Mouse (Mus musculus) neural tube, embryonic 14.5 days (tissue): ENCODE measurements around the gene Bicc1. TPM values are rescaled to one million over a fixed set of nuclear protein-coding genes. Genes with fewer than 3 reads are reported as not detected.

ENCODE experiments used
- ATAC-seq: fragments of 200-750 bp; cut with Nextera tagmentation; 2 replicates; pipeline ENCODE4 v1.8.0; 2017; ENCODE audit warnings: low read depth, mild to moderate bottlenecking, moderate TSS enrichment, moderate library complexity
- H3K27ac ChIP-seq: fragments of 300-500 bp; sonication (generic); 2 replicates; pipeline ENCODE4 v1.5.1; 2014; ENCODE audit warnings: low read depth, mild to moderate bottlenecking, control low read depth, low read length, moderate library complexity, mixed read lengths
- H3K27me3 ChIP-seq: fragments of 300-500 bp; sonication (generic); 2 replicates; pipeline ENCODE4 v1.6.1; 2014; ENCODE audit warnings: low read length; ENCODE audit not compliant: control insufficient read depth, insufficient read depth
- H3K36me3 ChIP-seq: fragments of 300-500 bp; sonication (generic); 2 replicates; pipeline ENCODE4 v1.6.1; 2014; ENCODE audit warnings: low read length, mixed read lengths; ENCODE audit not compliant: control insufficient read depth, insufficient read depth
- H3K4me1 ChIP-seq: fragments of 300-500 bp; sonication (generic); 2 replicates; pipeline ENCODE4 v1.6.1; 2014; ENCODE audit warnings: low read length; ENCODE audit not compliant: control insufficient read depth, insufficient read depth
- H3K4me2 ChIP-seq: fragments of 300-500 bp; sonication (generic); 2 replicates; pipeline ENCODE4 v1.6.1; 2014; ENCODE audit warnings: mild to moderate bottlenecking, low read depth, low read length, control low read depth
- H3K4me3 ChIP-seq: fragments of 300-500 bp; sonication (generic); 2 replicates; pipeline ENCODE4 v1.5.1; 2014; ENCODE audit warnings: low read depth, low read length, control low read depth, mixed read lengths
- H3K9ac ChIP-seq: fragments of 300-500 bp; sonication (generic); replicated peaks from 2 replicates; pipeline ENCODE4 v1.6.1; 2014; ENCODE audit warnings: low read depth, mild to moderate bottlenecking, control low read depth, low read length, mixed read lengths
- H3K9me3 ChIP-seq: fragments of 300-500 bp; sonication (generic); 2 replicates; pipeline ENCODE4 v1.6.1; 2016; ENCODE audit warnings: low read length; ENCODE audit not compliant: control insufficient read depth
- WGBS: fragments of 180-500 bp; shearing (Covaris S2); extraction: QIAGEN DNeasy Blood & Tissue Kit; methylation state at CpG from one replicate; pipeline ENCODE4 v1.1.7; 2014; 5-methylcytosine and 5-hydroxymethylcytosine counted together
- polyA plus RNA-seq: library from polyadenylated mRNA; unstranded; fragments of >200 nt; fragmentation: Nextera tagmentation; extraction: Ambion mirVana; gene quantifications from 2 replicates; pipeline ENCODE4 v1.2.1, GENCODE M21; 2014

The Bicc1 gene
- polyA plus RNA-seq, 1 experiment from 2014 or later = 2.0 TPM

DNA sequence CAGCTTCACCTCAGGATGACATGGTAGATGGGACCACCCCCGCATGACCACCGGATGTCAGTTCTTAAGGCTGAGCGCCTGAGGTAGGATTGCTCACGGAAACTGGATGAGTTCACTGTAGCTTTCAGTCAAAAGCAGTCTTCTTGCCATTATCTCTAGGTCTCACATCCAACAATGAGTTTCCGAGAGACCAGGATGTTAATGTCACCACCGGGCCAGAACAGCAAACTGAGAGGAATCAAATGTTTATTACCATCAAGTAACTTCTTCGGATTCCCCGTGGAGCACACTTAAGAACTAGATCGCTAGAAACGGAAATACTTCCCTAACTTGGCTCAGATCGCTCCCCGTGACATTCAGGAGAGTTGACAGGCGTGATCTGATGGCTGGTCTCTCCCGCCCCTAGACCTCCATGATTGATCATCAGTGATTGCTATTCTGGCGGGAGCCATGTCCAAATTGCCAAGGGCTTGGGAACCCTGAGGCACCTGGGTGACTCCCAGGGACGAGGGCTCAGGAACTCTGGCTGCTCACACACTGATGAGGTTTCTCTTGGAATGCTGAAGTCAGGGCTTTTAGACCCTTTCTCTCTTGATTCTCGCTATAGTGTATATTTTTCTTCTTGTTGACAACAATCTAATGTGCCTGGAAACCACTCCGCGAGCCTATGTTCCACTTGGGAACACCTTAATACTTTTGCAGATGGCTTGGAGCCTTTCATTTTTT is 149.6 kb downstream of the Bicc1 start:
- ATAC-seq = no peak
- Histone ChIP-seq H3K27ac (no peak overlapping the region), H3K9me3 (no peaks in the 10 kb centered on the region), H3K27me3 (no peaks in the 10 kb centered on the region), H3K36me3 (no peaks in the 10 kb centered on the region), H3K4me3 (no peak overlapping the region), H3K4me1 (no peaks in the 10 kb centered on the region), H3K9ac (no peak overlapping the region), H3K4me2 (no peak overlapping the region)
- WGBS = 83% methylated on average over 19 of the region's 19 CpGs

GRCm38 (mm10) chr10:71008721-71009120 is 150.8 kb downstream of the Bicc1 start:
- H3K9me3 ChIP-seq = no peaks in the 10 kb centered on the region
- ATAC-seq = no peak
- no peak overlapping the region for H3K27ac ChIP-seq
- no peaks in the 10 kb centered on the region for H3K4me1 ChIP-seq
- H3K4me2 ChIP-seq = no peak overlapping the region
- H3K9ac ChIP-seq = no peak overlapping the region
- 92% methylated on average over 11 of the region's 11 CpGs for WGBS
- no peak overlapping the region for H3K4me3 ChIP-seq
- no peaks in the 10 kb centered on the region for H3K27me3 ChIP-seq
- no peaks in the 10 kb centered on the region for H3K36me3 ChIP-seq

DNA sequence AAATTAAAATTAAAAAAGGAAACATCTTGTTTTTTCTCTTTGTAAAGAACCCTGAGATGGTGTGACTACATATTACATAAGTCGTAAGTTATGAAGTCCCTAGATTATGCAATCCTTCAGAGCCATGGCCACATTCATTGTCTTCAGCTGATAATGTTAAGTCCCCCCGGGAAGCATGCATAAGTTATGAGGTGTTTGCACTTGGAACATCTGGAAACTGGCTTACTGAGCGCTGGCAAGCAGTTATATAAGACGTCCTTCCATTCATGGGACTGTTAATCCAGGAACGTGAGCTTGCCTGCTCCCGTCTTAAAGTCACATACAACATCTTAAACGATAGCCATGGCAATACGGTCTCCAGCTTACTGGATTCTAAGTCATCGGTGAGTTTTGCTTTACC is 151.5 kb downstream of the Bicc1 start:
- Histone ChIP-seq H3K4me1 (no peaks in the 10 kb centered on the region), H3K4me2 (no peak overlapping the region), H3K27me3 (no peaks in the 10 kb centered on the region), H3K9me3 (no peaks in the 10 kb centered on the region), H3K36me3 (no peaks in the 10 kb centered on the region), H3K9ac (no peak overlapping the region), H3K4me3 (no peak overlapping the region), H3K27ac (no peak overlapping the region)
- ATAC-seq = no peak
- 70% methylated on average over 9 of the region's 9 CpGs for WGBS

- no peak for ATAC-seq
- no peaks in the 10 kb centered on the region for H3K36me3 ChIP-seq
- H3K27ac ChIP-seq = no peak overlapping the region
- no peak overlapping the region for H3K4me2 ChIP-seq
- no peaks in the 10 kb centered on the region for H3K27me3 ChIP-seq
- 90% methylated on average over 5 of the region's 5 CpGs for WGBS
- no peaks in the 10 kb centered on the region for H3K4me1 ChIP-seq
- no peak overlapping the region for H3K9ac ChIP-seq
- no peak overlapping the region for H3K4me3 ChIP-seq
- H3K9me3 ChIP-seq = no peaks in the 10 kb centered on the region
These were observed 152.0 kb downstream of the Bicc1 start for GRCm38 (mm10) chr10:71007516-71007915.

- H3K36me3 ChIP-seq = no peaks in the 10 kb centered on the region
- no peak overlapping the region for H3K27ac ChIP-seq
- H3K4me2 ChIP-seq = no peak overlapping the region
- no peak overlapping the region for H3K9ac ChIP-seq
- ATAC-seq = no peak
- no peaks in the 10 kb centered on the region for H3K4me1 ChIP-seq
- H3K27me3 ChIP-seq = no peaks in the 10 kb centered on the region
- H3K4me3 ChIP-seq = no peak overlapping the region
- WGBS = 87% methylated on average over 3 of the region's 3 CpGs
- no peaks in the 10 kb centered on the region for H3K9me3 ChIP-seq
These were observed 152.5 kb downstream of the Bicc1 start for GRCm38 (mm10) chr10:71007001-71007400.

DNA sequence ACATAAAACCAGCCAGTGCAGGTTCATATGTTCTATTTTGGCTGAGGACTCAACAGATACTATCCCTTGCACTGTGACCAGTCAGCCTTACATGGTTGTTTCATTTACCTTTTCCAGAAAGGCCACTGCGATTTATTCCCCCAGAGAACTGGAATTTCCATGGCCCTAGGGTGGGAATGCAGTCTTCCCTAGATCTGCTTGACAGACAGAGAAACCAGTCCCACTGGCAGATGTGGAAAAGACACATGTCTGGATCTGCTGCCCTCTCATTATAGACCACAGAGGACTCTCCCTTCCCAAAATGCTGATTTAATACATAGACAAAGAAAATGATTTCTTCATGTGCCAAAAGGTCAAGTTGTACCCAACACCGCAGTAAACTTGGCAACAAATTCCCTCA is 156.6 kb downstream of the Bicc1 start:
- no peaks in the 10 kb centered on the region for H3K9me3 ChIP-seq
- no peaks in the 10 kb centered on the region for H3K27me3 ChIP-seq
- H3K9ac ChIP-seq = no peak overlapping the region
- no peak overlapping the region for H3K4me2 ChIP-seq
- no peak overlapping the region for H3K4me3 ChIP-seq
- no peak for ATAC-seq
- H3K4me1 ChIP-seq = no peaks in the 10 kb centered on the region
- H3K36me3 ChIP-seq = no peaks in the 10 kb centered on the region
- no peak overlapping the region for H3K27ac ChIP-seq
- 91% methylated on average over 2 of the region's 2 CpGs for WGBS

GRCm38 (mm10) chr10:71002186-71002585 is 157.3 kb downstream of the Bicc1 start:
- Histone ChIP-seq H3K4me1 (no peaks in the 10 kb centered on the region), H3K27ac (no peak overlapping the region), H3K4me3 (no peak overlapping the region), H3K4me2 (no peak overlapping the region), H3K27me3 (no peaks in the 10 kb centered on the region), H3K9ac (no peak overlapping the region), H3K9me3 (no peaks in the 10 kb centered on the region), H3K36me3 (no peaks in the 10 kb centered on the region)
- WGBS = 91% methylated on average over 4 of the region's 4 CpGs
- no peak for ATAC-seq

DNA sequence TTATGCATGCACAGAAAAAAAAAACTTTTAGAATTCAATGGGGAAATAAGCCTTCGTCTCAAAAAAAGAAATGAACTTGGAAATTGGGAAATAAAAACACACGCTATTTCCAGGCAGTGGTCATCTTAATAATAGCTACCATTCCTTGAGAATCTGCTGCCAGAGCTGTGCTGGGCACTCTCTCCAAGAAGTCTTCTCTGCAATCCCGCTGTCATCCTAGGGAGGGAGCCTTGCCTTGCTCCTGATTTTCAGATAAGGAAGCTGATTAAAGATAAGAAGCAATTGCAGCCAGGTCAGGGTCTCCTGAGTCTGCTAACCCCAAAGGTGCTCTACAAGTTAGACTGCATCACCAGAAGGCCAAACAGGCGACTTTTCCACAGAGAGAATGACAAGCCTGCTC is 161.4 kb downstream of the Bicc1 start:
- H3K4me2 ChIP-seq = no peak overlapping the region
- no peaks in the 10 kb centered on the region for H3K27me3 ChIP-seq
- no peaks in the 10 kb centered on the region for H3K9me3 ChIP-seq
- H3K9ac ChIP-seq = no peak overlapping the region
- WGBS = 49% methylated on average over 4 of the region's 4 CpGs
- ATAC-seq = no peak
- H3K27ac ChIP-seq = no peak overlapping the region
- no peaks in the 10 kb centered on the region for H3K36me3 ChIP-seq
- H3K4me1 ChIP-seq = no peaks in the 10 kb centered on the region; the same call in 1 of the 2 replicates
- no peak overlapping the region for H3K4me3 ChIP-seq

DNA sequence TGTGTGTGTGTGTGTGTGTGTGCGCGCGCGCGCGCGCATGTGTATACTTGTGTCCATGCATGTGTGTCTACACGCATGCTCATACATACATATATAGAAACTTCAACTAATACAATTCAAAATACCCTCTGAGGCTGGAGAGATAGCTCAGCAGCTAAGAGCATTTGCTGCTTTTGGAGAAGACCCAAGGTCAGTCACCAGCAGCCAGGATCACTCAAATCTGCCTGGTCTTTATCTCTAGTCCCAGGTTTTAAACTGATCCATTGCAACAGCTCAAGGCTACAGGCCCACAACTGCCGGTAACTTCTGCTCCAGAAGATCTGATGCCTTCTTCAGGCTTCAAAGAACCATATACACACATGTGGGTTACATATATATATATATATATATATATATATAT is 163.4 kb downstream of the Bicc1 start:
- 95% methylated on average over 9 of the region's 9 CpGs for WGBS
- H3K9me3 ChIP-seq = no peaks in the 10 kb centered on the region
- H3K9ac ChIP-seq = no peak overlapping the region
- no peaks in the 10 kb centered on the region; the same call in 1 of the 2 replicates for H3K4me1 ChIP-seq
- no peak overlapping the region for H3K4me3 ChIP-seq
- H3K36me3 ChIP-seq = no peaks in the 10 kb centered on the region
- H3K27me3 ChIP-seq = no peaks in the 10 kb centered on the region
- no peak for ATAC-seq
- no peak overlapping the region for H3K27ac ChIP-seq
- no peak overlapping the region for H3K4me2 ChIP-seq
